Mouse (Mus musculus): ENCODE data around the gene Colq.

- no peak for TF ChIP-seq POLR2A (IDR thresholded peaks at IDR 0.05; ENCODE audit: borderline replicate concordance, control insufficient read depth, low read depth, low read length)
- TF ChIP-seq CTCF (IDR thresholded peaks at IDR 0.05; ENCODE audit: control insufficient read depth, insufficient read depth, low read length): no peak
These were observed 117.8 kb downstream of the Colq start for GRCm38 (mm10) chr14:31473297-31473696.
